Mouse (Mus musculus) MEL (cell line): ENCODE results near the gene Pnpla6. TPM values are rescaled to one million over a fixed set of nuclear protein-coding genes. Genes with fewer than 3 reads are reported as not detected.
A peak's percentile ranks its signal among the peaks of the same experiment; 100 is the strongest.

ENCODE experiments used
- DNase-seq: peaks from one replicate; pipeline ENCODE4 v3.0.0; 2011; ENCODE audit warnings: low read depth, low spot score
- H3K27ac ChIP-seq: 2 replicates; pipeline ENCODE4 v1.5.1; 2012; ENCODE audit warnings: low read depth, mild to moderate bottlenecking, control low read depth, low read length, moderate library complexity; ENCODE audit not compliant: control insufficient read depth
- H3K27me3 ChIP-seq, 2 experiments: fragments of 150-350 bp in 1 of 2; sonication (generic) in 1 of 2; 2 replicates each; pipeline ENCODE4 v1.6.1; 2012; ENCODE audit warnings: low read length in 2 of 2, mild to moderate bottlenecking in 2 of 2, improper control_type of control experiment in 1 of 2, moderate library complexity in 1 of 2; ENCODE audit not compliant: insufficient read depth in 2 of 2, control insufficient read depth in 1 of 2
- H3K36me3 ChIP-seq, 2 experiments: 2 replicates each; pipeline ENCODE4 v1.6.1; 2012 to 2014; ENCODE audit warnings: low read length in 2 of 2, improper control_type of control experiment in 1 of 2, inconsistent platforms in 1 of 2, mild to moderate bottlenecking in 1 of 2; ENCODE audit not compliant: insufficient read depth in 2 of 2, control insufficient read depth in 1 of 2
- H3K4me1 ChIP-seq, 2 experiments: fragments of 150-350 bp in 1 of 2; sonication (generic) in 1 of 2; 2 replicates each; pipeline ENCODE4 v1.6.1; 2012; ENCODE audit warnings: low read length in 2 of 2, improper control_type of control experiment in 1 of 2, mild to moderate bottlenecking in 1 of 2; ENCODE audit not compliant: insufficient read depth in 2 of 2, control insufficient read depth in 1 of 2
- H3K4me3 ChIP-seq, 2 experiments: fragments of 150-350 bp in 1 of 2; sonication (generic) in 1 of 2; 2 replicates each; pipeline ENCODE4 v1.5.1; 2012; ENCODE audit warnings: low read depth in 2 of 2, low read length in 2 of 2, mild to moderate bottlenecking in 2 of 2, moderate library complexity in 2 of 2, control low read depth in 1 of 2, improper control_type of control experiment in 1 of 2; ENCODE audit not compliant: control insufficient read depth in 1 of 2, insufficient read depth in 1 of 2
- H3K79me2 ChIP-seq: 2 replicates; pipeline ENCODE4 v1.6.1; 2012; ENCODE audit warnings: mild to moderate bottlenecking, low read length, moderate library complexity; ENCODE audit not compliant: control insufficient read depth, poor library complexity, insufficient read depth
- H3K9ac ChIP-seq: 2 replicates; pipeline ENCODE4 v1.6.1; 2012; ENCODE audit warnings: low read depth, mild to moderate bottlenecking, control low read depth, low read length, moderate library complexity; ENCODE audit not compliant: control insufficient read depth, poor library complexity, severe bottlenecking
- H3K9me3 ChIP-seq: fragments of 150-350 bp; sonication (generic); replicated peaks from 2 replicates; pipeline ENCODE4 v1.6.1; 2012; ENCODE audit warnings: mild to moderate bottlenecking, low read length, improper control_type of control experiment, moderate library complexity; ENCODE audit not compliant: insufficient read depth
- BHLHE40 ChIP-seq: IDR thresholded peaks from 2 replicates; pipeline ENCODE4 v1.6.1; 2012; ENCODE audit warnings: low read depth, mild to moderate bottlenecking, inconsistent platforms, low read length, improper control_type of control experiment, borderline replicate concordance
- CHD1 ChIP-seq: IDR thresholded peaks from 2 replicates; pipeline ENCODE4 v1.6.1; 2012; ENCODE audit warnings: low read depth, mild to moderate bottlenecking, inconsistent platforms, low read length, improper control_type of control experiment
- CTCF ChIP-seq, 3 experiments: IDR thresholded peaks in 2 of 3; conservative IDR thresholded peaks in 1 of 3; 2 replicates each; pipeline ENCODE4 v1.5.1; 2011 to 2012; ENCODE audit warnings: low read length in 3 of 3, low read depth in 2 of 3, mild to moderate bottlenecking in 2 of 3, improper control_type of control experiment in 1 of 3, inconsistent platforms in 1 of 3, mixed read lengths in 1 of 3, moderate library complexity in 1 of 3; ENCODE audit not compliant: control insufficient read depth in 1 of 3, insufficient read depth in 1 of 3, poor library complexity in 1 of 3, severe bottlenecking in 1 of 3
- ELF1 ChIP-seq: IDR thresholded peaks from 2 replicates; pipeline ENCODE4 v1.6.1; 2014; ENCODE audit warnings: low read depth, mild to moderate bottlenecking, inconsistent platforms, low read length, improper control_type of control experiment, moderate library complexity
- EP300 ChIP-seq, 2 experiments: IDR thresholded peaks; 2 replicates each; pipeline ENCODE4 v1.6.1; 2011; ENCODE audit warnings: improper control_type of control experiment in 2 of 2, low read length in 2 of 2, low read depth in 1 of 2, mild to moderate bottlenecking in 1 of 2
- GABPA ChIP-seq: IDR thresholded peaks from 2 replicates; pipeline ENCODE4 v1.6.1; 2012; ENCODE audit warnings: low read depth, mild to moderate bottlenecking, inconsistent platforms, low read length, improper control_type of control experiment, moderate library complexity
- HCFC1 ChIP-seq: IDR thresholded peaks from 2 replicates; pipeline ENCODE4 v1.6.1; 2012; ENCODE audit warnings: low read depth, mild to moderate bottlenecking, inconsistent platforms, low read length, improper control_type of control experiment, moderate library complexity
- JUND ChIP-seq: IDR thresholded peaks from 2 replicates; pipeline ENCODE4 v1.6.1; 2011; ENCODE audit warnings: low read depth, mild to moderate bottlenecking, improper control_type of control experiment, low read length
- MAFK ChIP-seq: IDR thresholded peaks from 2 replicates; pipeline ENCODE4 v1.6.1; 2011; ENCODE audit warnings: low read depth, mild to moderate bottlenecking, low read length, improper control_type of control experiment, borderline replicate concordance
- MAX ChIP-seq: IDR thresholded peaks from 2 replicates; pipeline ENCODE4 v1.6.1; 2011; ENCODE audit warnings: low read length, improper control_type of control experiment
- MAZ ChIP-seq: IDR thresholded peaks from 2 replicates; pipeline ENCODE4 v1.6.1; 2012; ENCODE audit warnings: low read depth, mild to moderate bottlenecking, inconsistent platforms, low read length, improper control_type of control experiment
- MXI1 ChIP-seq: IDR thresholded peaks from 2 replicates; pipeline ENCODE4 v1.6.1; 2011; ENCODE audit warnings: mild to moderate bottlenecking, low read depth, low read length, improper control_type of control experiment
- MYB ChIP-seq: IDR thresholded peaks from 2 replicates; pipeline ENCODE4 v1.6.1; 2011; ENCODE audit warnings: mild to moderate bottlenecking, low read depth, low read length, improper control_type of control experiment
- MYC ChIP-seq: IDR thresholded peaks from 2 replicates; pipeline ENCODE4 v1.6.1; 2011; ENCODE audit warnings: low read depth, mild to moderate bottlenecking, low read length, improper control_type of control experiment, moderate library complexity
- POLR2A ChIP-seq, 2 experiments: IDR thresholded peaks; 2 replicates each; pipeline ENCODE4 v1.6.1; 2011 to 2012; ENCODE audit warnings: low read length in 2 of 2, mild to moderate bottlenecking in 2 of 2, control low read depth in 1 of 2, improper control_type of control experiment in 1 of 2, low read depth in 1 of 2, moderate library complexity in 1 of 2; ENCODE audit not compliant: control insufficient read depth in 1 of 2, insufficient read depth in 1 of 2, poor library complexity in 1 of 2
- POLR2AphosphoS2 ChIP-seq: IDR thresholded peaks from 2 replicates; pipeline ENCODE4 v1.6.1; 2011; ENCODE audit warnings: low read length, improper control_type of control experiment
- POLR2AphosphoS5 ChIP-seq: IDR thresholded peaks from 2 replicates; pipeline ENCODE4 v1.6.1; 2012; ENCODE audit warnings: low read depth, borderline replicate concordance, mild to moderate bottlenecking, inconsistent platforms, low read length, moderate library complexity, mixed read lengths
- RAD21 ChIP-seq: IDR thresholded peaks from 2 replicates; pipeline ENCODE4 v1.6.1; 2011; ENCODE audit warnings: mild to moderate bottlenecking, low read depth, low read length, improper control_type of control experiment
- SMC3 ChIP-seq: IDR thresholded peaks from 2 replicates; pipeline ENCODE4 v1.6.1; 2011; ENCODE audit warnings: low read depth, low read length, improper control_type of control experiment
- TAL1 ChIP-seq: IDR thresholded peaks from 2 replicates; pipeline ENCODE4 v1.6.1; 2012; ENCODE audit warnings: mild to moderate bottlenecking, inconsistent platforms, low read length, moderate library complexity, mixed read lengths
- USF2 ChIP-seq, 2 experiments: IDR thresholded peaks; 2 replicates each; pipeline ENCODE4 v1.6.1; 2011 to 2012; ENCODE audit warnings: improper control_type of control experiment in 2 of 2, low read length in 2 of 2, borderline replicate concordance in 1 of 2, inconsistent platforms in 1 of 2, low read depth in 1 of 2, mild to moderate bottlenecking in 1 of 2; ENCODE audit not compliant: insufficient read depth in 1 of 2
- ZKSCAN1 ChIP-seq: IDR thresholded peaks from 2 replicates; pipeline ENCODE4 v1.6.1; 2012; ENCODE audit warnings: low read depth, mild to moderate bottlenecking, inconsistent platforms, low read length, improper control_type of control experiment, moderate library complexity
- ZNF384 ChIP-seq: IDR thresholded peaks from 2 replicates; pipeline ENCODE4 v1.6.1; 2012; ENCODE audit warnings: low read depth, mild to moderate bottlenecking, inconsistent platforms, low read length, improper control_type of control experiment
- polyA plus RNA-seq, 2 experiments: library from polyadenylated mRNA; stranded (reverse) in 1 of 2; unstranded in 1 of 2; fragments of >175 nt in 1 of 2; fragments of >200 nt in 1 of 2; gene quantifications; 2 replicates each; pipeline versions ENCODE4 v1.2.1 to v1.2.4; 2012; ENCODE audit warnings: low replicate concordance in 2 of 2, low read depth in 1 of 2; ENCODE audit not compliant: insufficient read length in 2 of 2, insufficient read depth in 1 of 2, missing spikeins in 1 of 2
- total RNA-seq: library from RNA; depleted of rRNA; stranded (reverse); fragments of 300-350 nt; gene quantifications from 2 replicates; pipeline ENCODE4 v1.2.3, GENCODE M21; 2012

Pnpla6 gene
- total and polyA plus RNA-seq, 3 experiments: 8.6 to 16.5 TPM; not detected in 1

DNA sequence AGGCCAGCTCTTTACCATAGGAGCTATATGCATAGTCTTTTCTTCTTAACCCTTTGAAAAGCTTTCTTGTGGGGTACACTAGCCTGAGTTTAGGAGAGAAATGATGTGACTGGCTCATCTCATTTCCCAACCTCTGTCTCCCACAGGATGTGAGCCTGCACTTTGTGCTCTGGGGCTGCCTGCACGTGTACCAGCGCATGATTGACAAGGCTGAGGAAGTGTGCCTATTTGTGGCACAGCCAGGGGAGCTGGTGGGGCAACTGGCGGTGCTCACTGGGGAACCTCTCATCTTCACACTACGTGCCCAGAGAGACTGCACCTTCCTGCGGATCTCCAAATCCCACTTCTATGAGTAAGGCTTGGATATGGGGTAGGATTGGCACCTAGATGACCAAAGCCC lies 15.6 kb downstream of the Pnpla6 start:
- Histone ChIP-seq H3K36me3 (no peaks in the 10 kb centered on the region), H3K4me3 (no peak overlapping the region)
- DNase-seq: no peak

GRCm38 (mm10) chr8:3531936-3532335 lies 16.8 kb downstream of the Pnpla6 start:
- no peak overlapping the region for H3K27ac ChIP-seq
- no peaks in the 10 kb centered on the region for H3K79me2 ChIP-seq
- DNase-seq: no peak
- no peak for TF ChIP-seq GABPA
- TF ChIP-seq JUND: no peak
- TF ChIP-seq MYB: no peak
- no peak for TF ChIP-seq MAX
- no peak for TF ChIP-seq RAD21
- no peak for TF ChIP-seq HCFC1
- H3K4me1 ChIP-seq: peaks cover 0 to 4% of the 10 kb centered on the region in 2 experiments; a peak in 1 of 4 replicates
- H3K36me3 ChIP-seq: no peaks in the 10 kb centered on the region
- H3K27me3 ChIP-seq: no peaks in the 10 kb centered on the region
- H3K4me3 ChIP-seq: no peak overlapping the region
- no peak overlapping the region for H3K9ac ChIP-seq
- H3K9me3 ChIP-seq: no peaks in the 10 kb centered on the region

More for the DNA sequence above, 15.6 kb downstream of the Pnpla6 start:
- TF ChIP-seq POLR2AphosphoS2: no peak
- TF ChIP-seq MXI1: no peak
- no peak for TF ChIP-seq CTCF (IDR thresholded peaks at IDR 0.05 in 2 of 3, conservative IDR thresholded peaks at IDR 0.05 in 1 of 3; ENCODE audit: control insufficient read depth in 1 of 3, insufficient read depth in 1 of 3, low read depth in 2 of 3, low read length in 3 of 3, poor library complexity in 1 of 3, severe bottlenecking in 1 of 3)
- no peak for TF ChIP-seq JUND
- TF ChIP-seq ZKSCAN1: no peak
- no peak for TF ChIP-seq ZNF384
- TF ChIP-seq RAD21: no peak
- no peak for TF ChIP-seq SMC3
- Histone ChIP-seq H3K27ac (no peak overlapping the region), H3K4me1 (0 out of 4 replicates have a peak, but pooled peaks cover 0 to 4% of the 10 kb centered on the region in 2 experiments), H3K27me3 (no peaks in the 10 kb centered on the region), H3K9me3 (no peaks in the 10 kb centered on the region), H3K9ac (no peak overlapping the region), H3K79me2 (no peaks in the 10 kb centered on the region)

- no peaks in the 10 kb centered on the region for H3K79me2 ChIP-seq
- no peaks in the 10 kb centered on the region for H3K9me3 ChIP-seq
- peak overlapping the region; percentile 50 for H3K9ac ChIP-seq
- no peaks in the 10 kb centered on the region for H3K27me3 ChIP-seq
- peak overlapping the region; percentile 15; the same call in 1 of the 2 replicates for H3K27ac ChIP-seq
- no peaks in the 10 kb centered on the region for H3K36me3 ChIP-seq
- peak; percentile 92 for DNase-seq
- peaks cover 0 to 4% of the 10 kb centered on the region in 2 experiments; a peak in 1 of 4 replicates for H3K4me1 ChIP-seq
- peak overlapping the region; percentile 51 to 74 for H3K4me3 ChIP-seq
- TF ChIP-seq POLR2A (IDR thresholded peaks at IDR 0.05; ENCODE audit: control insufficient read depth in 1 of 2, insufficient read depth in 1 of 2, low read depth in 1 of 2, low read length in 2 of 2, poor library complexity in 1 of 2): peak in 1 of 2 experiments; percentile 51; a peak in 2 of 4 replicates
- no peak for TF ChIP-seq BHLHE40
- no peak for TF ChIP-seq MYB
- TF ChIP-seq ZKSCAN1: no peak
- no peak for TF ChIP-seq MAZ
- TF ChIP-seq CHD1: no peak
- TF ChIP-seq CTCF (IDR thresholded peaks at IDR 0.05 in 2 of 3, conservative IDR thresholded peaks at IDR 0.05 in 1 of 3; ENCODE audit: control insufficient read depth in 1 of 3, insufficient read depth in 1 of 3, low read depth in 2 of 3, low read length in 3 of 3, poor library complexity in 1 of 3, severe bottlenecking in 1 of 3): no peak
- TF ChIP-seq POLR2AphosphoS2: no peak
- no peak for TF ChIP-seq SMC3
- no peak for TF ChIP-seq POLR2AphosphoS5
- TF ChIP-seq ELF1: peak; percentile 85
- no peak for TF ChIP-seq TAL1
- no peak for TF ChIP-seq RAD21
- no peak for TF ChIP-seq MAFK
- TF ChIP-seq EP300 (IDR thresholded peaks at IDR 0.05; ENCODE audit: low read depth in 1 of 2, low read length in 2 of 2): 0 out of 4 replicates have a peak, but pooled peaks of 1 of the 2 experiments have one; percentile 11
- TF ChIP-seq MYC: no peak
- no peak for TF ChIP-seq USF2 (IDR thresholded peaks at IDR 0.05; ENCODE audit: borderline replicate concordance in 1 of 2, insufficient read depth in 1 of 2, low read depth in 1 of 2, low read length in 2 of 2)
- TF ChIP-seq GABPA: no peak
Measured at GRCm38 (mm10) chr8:3536053-3536841, 21.1 kb downstream of the Pnpla6 start.
